Mouse (Mus musculus): ENCODE measurements around the gene Cldn14. TPM values are rescaled to one million over a fixed set of nuclear protein-coding genes. Genes with fewer than 3 reads are reported as not detected.
"Not testable (repeated sequence)": the region's sequence is repeated elsewhere in the genome, so short reads cannot be mapped to it uniquely, and the experiment has no call there.

Cldn14 gene
- total RNA-seq, 2 experiments from 2014 or later, result not detected

DNA sequence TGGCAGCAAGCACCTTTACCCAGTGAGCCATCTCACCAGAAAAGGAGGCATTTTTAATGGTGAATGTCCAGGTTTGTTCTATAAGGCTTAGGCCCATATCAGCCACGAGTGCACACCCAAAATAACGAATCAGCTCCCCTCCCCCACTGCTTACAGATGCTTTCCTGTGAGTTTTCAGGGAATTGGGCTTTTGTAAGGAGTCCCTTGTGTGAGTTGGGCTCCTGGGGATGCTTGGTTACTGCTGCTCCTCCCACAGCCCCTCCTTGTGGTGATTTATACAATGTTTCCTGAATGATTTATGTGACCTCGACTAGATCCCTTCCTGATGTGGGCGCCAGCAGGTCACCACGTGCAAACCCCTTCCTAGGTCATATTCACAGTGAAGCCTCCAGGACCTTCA, 9.7 kb downstream of the Cldn14 start:
- H3K27ac ChIP-seq, result no peak overlapping the region
- no peak for DNase-seq
- intact Hi-C loops (cut with DNase I), result no loop called here
- H3K4me3 ChIP-seq, result no peak overlapping the region
- no peak for TF ChIP-seq CTCF (IDR thresholded peaks at IDR 0.05)

- H3K27ac ChIP-seq, result no peak overlapping the region
- no peak overlapping the region for H3K4me3 ChIP-seq
- no peak for TF ChIP-seq CTCF (IDR thresholded peaks at IDR 0.05)
- intact Hi-C loops (cut with DNase I), result no loop called here
- no peak for DNase-seq
Measured at GRCm38 (mm10) chr16:93983576-93983975, 25.1 kb downstream of the Cldn14 start.

- no peak for TF ChIP-seq CTCF (IDR thresholded peaks at IDR 0.05)
- no peak overlapping the region for H3K27ac ChIP-seq
- H3K4me3 ChIP-seq, result no peak overlapping the region
- intact Hi-C loops (cut with DNase I), result no loop called here
- no peak for DNase-seq
Measured at GRCm38 (mm10) chr16:93982341-93982740, 26.3 kb downstream of the Cldn14 start.

- no peak for DNase-seq
- no peak overlapping the region for H3K4me3 ChIP-seq
- intact Hi-C loops (cut with DNase I), result no loop called here
- TF ChIP-seq CTCF (IDR thresholded peaks at IDR 0.05), result no peak
- no peak overlapping the region for H3K27ac ChIP-seq
Measured at GRCm38 (mm10) chr16:93981190-93981841, 27.3 kb downstream of the Cldn14 start.

DNA sequence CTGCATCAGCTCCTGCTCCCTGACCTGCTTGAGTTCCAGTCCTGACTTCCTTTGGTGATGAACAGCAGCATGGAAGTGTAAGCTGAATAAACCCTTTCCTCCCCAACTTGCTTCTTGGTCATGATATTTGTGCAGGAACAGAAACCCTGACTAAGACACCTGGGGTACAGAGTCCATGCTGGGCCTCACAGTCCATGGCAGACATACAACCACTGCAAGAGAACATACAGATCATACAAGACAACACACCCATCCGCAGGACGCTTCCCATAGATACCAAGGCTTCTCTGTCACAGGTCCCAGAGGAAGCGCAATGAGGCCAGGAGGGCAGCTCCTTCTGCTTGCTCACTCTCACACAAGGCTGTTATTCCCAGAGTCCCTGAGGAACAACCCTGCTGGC, 28.3 kb downstream of the Cldn14 start:
- DNase-seq; H3K4me3 ChIP-seq; intact Hi-C loops (cut with DNase I); H3K27ac ChIP-seq: not testable (repeated sequence)

DNA sequence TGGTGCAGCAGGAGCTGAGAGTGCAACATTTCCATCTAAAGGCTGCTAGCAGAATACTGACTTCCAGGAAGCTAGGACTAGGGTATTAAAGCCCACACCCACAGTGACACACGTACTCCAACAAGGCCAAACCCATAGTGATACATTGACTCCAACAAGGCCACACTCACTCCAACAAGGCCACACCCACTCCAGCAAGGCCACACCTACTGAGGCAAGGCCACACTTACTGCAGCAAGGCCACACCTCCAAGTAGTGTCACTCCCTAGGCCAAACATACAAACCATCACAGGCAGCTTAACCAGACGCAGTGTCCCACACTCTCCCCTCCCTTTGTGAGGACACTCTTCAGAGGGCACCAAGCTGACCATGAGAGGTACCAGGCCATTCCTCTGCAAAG, 29.3 kb downstream of the Cldn14 start:
- Histone ChIP-seq H3K4me3 (no peak overlapping the region), H3K27ac (no peak overlapping the region)
- intact Hi-C loops (cut with DNase I), result loop anchor here (5.0 kb wide), 1 partner anchor 42 kb away; no protein-coding TSS in a partner anchor
- no peak for DNase-seq
- TF ChIP-seq CTCF (IDR thresholded peaks at IDR 0.05), result no peak

DNA sequence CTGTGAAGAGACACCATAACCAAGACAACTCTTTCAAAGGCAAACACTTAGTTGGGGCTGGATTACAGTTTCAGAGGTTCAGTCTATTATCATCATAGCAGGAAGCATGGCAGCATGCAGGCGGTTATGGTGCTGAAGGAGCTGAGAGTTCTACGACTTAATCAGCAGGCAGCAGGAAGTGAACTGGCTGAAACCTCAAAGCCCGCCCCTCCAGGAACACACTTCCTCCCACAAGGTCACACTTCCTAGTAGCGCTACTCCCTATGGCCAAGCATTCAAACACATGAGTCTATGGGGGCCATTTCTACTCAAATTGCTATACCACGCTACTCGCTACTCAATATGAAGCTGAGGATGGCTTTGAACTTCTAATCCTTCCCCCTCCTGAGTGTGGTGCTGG, 31.1 kb downstream of the Cldn14 start:
- H3K4me3 ChIP-seq, result no peak overlapping the region
- no peak for TF ChIP-seq CTCF (IDR thresholded peaks at IDR 0.05)
- H3K27ac ChIP-seq, result no peak overlapping the region
- DNase-seq, result no peak
- intact Hi-C loops (cut with DNase I), result loop anchor here (2.0 to 5.0 kb wide), 2 partner anchors 40 to 59 kb away; no protein-coding TSS in a partner anchor

GRCm38 (mm10) chr16:93976907-93977306, 31.7 kb downstream of the Cldn14 start:
- peak; percentile 70 for TF ChIP-seq CTCF (IDR thresholded peaks at IDR 0.05)
- no peak overlapping the region for H3K27ac ChIP-seq
- intact Hi-C loops (cut with DNase I), result loop anchor here (2.0 to 5.0 kb wide), 2 partner anchors 40 to 58 kb away; no protein-coding TSS in a partner anchor
- DNase-seq, result no peak
- H3K4me3 ChIP-seq, result no peak overlapping the region

GRCm38 (mm10) chr16:93975430-93975829, 33.2 kb downstream of the Cldn14 start:
- DNase-seq, result no peak
- no peak for TF ChIP-seq CTCF (IDR thresholded peaks at IDR 0.05)
- Histone ChIP-seq H3K4me3 (no peak overlapping the region), H3K27ac (no peak overlapping the region)
- intact Hi-C loops (cut with DNase I), result loop anchor here (5.0 kb wide), 1 partner anchor 38 kb away; no protein-coding TSS in a partner anchor

DNA sequence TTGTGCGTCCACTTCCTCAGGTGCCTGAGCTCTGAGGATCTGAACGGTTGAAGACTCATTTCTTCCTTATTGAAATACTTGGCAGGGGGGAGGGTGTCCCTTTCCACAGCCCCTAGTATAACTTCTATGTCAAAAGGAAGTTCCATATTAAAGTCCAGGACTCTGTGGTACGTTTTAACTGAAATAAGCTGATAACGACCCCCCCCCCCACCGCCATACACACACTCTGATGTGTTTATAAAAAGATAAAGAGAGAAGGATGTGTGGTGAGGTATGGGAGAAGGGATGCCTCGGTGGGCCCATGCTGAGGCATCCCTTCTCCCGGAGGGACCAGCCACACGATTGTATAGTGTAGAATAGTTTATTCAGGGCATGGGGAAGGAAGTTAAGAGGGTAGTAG, 34.4 kb downstream of the Cldn14 start:
- intact Hi-C loops (cut with DNase I), result no loop called here
- DNase-seq, result no peak
- Histone ChIP-seq H3K27ac (no peak overlapping the region), H3K4me3 (no peak overlapping the region)
- TF ChIP-seq CTCF (IDR thresholded peaks at IDR 0.05), result no peak

- H3K4me3 ChIP-seq, result peak overlapping the region; percentile 59
Measured at GRCm38 (mm10) chr16:93973554-93973953, 35.1 kb downstream of the Cldn14 start.

GRCm38 (mm10) chr16:93973123-93973522, 35.5 kb downstream of the Cldn14 start:
- intact Hi-C loops (cut with DNase I), result no loop called here
- no peak for DNase-seq
- Histone ChIP-seq H3K27ac (no peak overlapping the region), H3K4me3 (peak overlapping the region; percentile 59)
- no peak for TF ChIP-seq CTCF (IDR thresholded peaks at IDR 0.05)

More at GRCm38 (mm10) chr16:93973554-93973953, 35.1 kb downstream of the Cldn14 start:
- no peak for DNase-seq
- no peak for TF ChIP-seq CTCF (IDR thresholded peaks at IDR 0.05)
- H3K27ac ChIP-seq, result no peak overlapping the region
- intact Hi-C loops (cut with DNase I), result no loop called here

DNA sequence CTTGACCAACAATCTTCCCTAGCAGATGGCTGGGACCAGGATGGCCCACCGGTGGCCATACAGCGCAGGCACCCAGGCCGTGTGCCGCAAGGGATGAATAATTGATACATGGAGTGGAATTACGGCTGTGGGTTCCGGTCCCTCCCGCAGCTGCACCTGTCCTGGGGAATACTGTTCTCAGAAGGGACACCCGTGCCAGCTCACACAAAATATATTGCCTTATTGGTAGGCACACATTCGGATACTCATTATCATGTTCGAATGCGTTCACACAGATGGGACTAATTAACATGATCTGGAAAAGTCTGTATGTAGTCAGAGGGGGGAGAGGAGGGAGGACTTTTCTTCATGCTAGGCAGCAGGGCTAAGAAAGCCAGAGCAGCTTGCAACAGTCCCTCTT, 37.6 kb downstream of the Cldn14 start:
- Histone ChIP-seq H3K4me3 (no peak overlapping the region), H3K27ac (no peak overlapping the region)
- intact Hi-C loops (cut with DNase I), result no loop called here
- TF ChIP-seq CTCF (IDR thresholded peaks at IDR 0.05), result no peak
- DNase-seq, result no peak

GRCm38 (mm10) chr16:93967893-93968292, 40.7 kb downstream of the Cldn14 start:
- no peak for DNase-seq
- intact Hi-C loops (cut with DNase I), result no loop called here
- H3K27ac ChIP-seq, result no peak overlapping the region
- TF ChIP-seq CTCF (IDR thresholded peaks at IDR 0.05), result no peak
- no peak overlapping the region for H3K4me3 ChIP-seq
